Mouse (Mus musculus) B cell, adult (primary cell): ENCODE measurements around the gene Inmt. TPM values are rescaled to one million over a fixed set of nuclear protein-coding genes. Genes with fewer than 3 reads are reported as not detected.

Experiments used
- total RNA-seq: library from RNA; stranded (reverse); gene quantifications from 4 replicates; pipeline ENCODE4 v1.2.4, GENCODE M21; 2023; ENCODE audit not compliant: inconsistent age

Inmt gene
- total RNA-seq = not detected in 4 replicates

GRCm38 (mm10) chr6:55174741-55175181 lies at the start of gene Inmt:
Gene Inmt, minus strand, starts transcription at chr6:55175043.

GRCm38 (mm10) chr6:55202913-55203910 lies 28.4 kb upstream of the Inmt start, which contains the start of gene Mindy4:
Gene Mindy4, plus strand, starts transcription at chr6:55203383.

GRCm38 (mm10) chr6:55132794-55133193 lies 42.0 kb downstream of the Inmt start, which contains the start of gene Crhr2:
Gene Crhr2, minus strand, starts transcription at chr6:55133016.

Other genes with a start within 250 kb of the Inmt start
- 19.3 to 23.1 TPM (median 19.8 TPM) in 4 replicates for gene Nod1, start 202.4 kb downstream of the Inmt start, total RNA-seq
- 23.9 to 28.9 TPM (median 25.4 TPM) in 4 replicates for gene Ggct, start 182.1 kb downstream of the Inmt start, total RNA-seq
- 59.2 to 64.6 TPM (median 60.7 TPM) in 4 replicates for gene Gars, start 137.0 kb downstream of the Inmt start, total RNA-seq
- gene Crhr2, start 42.0 kb downstream of the Inmt start, total RNA-seq = not detected in 4 replicates
- gene Mindy4, start 28.3 kb upstream of the Inmt start, total RNA-seq = not detected in 4 replicates
- gene Aqp1, start 161.4 kb upstream of the Inmt start, total RNA-seq = 0.33 to 1.1 TPM (median 0.43 TPM) in 4 replicates
- gene Ghrhr, start 201.3 kb upstream of the Inmt start, total RNA-seq = not detected in 4 replicates